Mouse (Mus musculus): ENCODE measurements around the gene Nadk2. TPM values are rescaled to one million over a fixed set of nuclear protein-coding genes. Genes with fewer than 3 reads are reported as not detected.

The Nadk2 gene
- 43.3 and 51.9 TPM in 2 replicates for polyA plus RNA-seq (2014; fragmentation: Nextera tagmentation; extraction: Ambion mirVana)

DNA sequence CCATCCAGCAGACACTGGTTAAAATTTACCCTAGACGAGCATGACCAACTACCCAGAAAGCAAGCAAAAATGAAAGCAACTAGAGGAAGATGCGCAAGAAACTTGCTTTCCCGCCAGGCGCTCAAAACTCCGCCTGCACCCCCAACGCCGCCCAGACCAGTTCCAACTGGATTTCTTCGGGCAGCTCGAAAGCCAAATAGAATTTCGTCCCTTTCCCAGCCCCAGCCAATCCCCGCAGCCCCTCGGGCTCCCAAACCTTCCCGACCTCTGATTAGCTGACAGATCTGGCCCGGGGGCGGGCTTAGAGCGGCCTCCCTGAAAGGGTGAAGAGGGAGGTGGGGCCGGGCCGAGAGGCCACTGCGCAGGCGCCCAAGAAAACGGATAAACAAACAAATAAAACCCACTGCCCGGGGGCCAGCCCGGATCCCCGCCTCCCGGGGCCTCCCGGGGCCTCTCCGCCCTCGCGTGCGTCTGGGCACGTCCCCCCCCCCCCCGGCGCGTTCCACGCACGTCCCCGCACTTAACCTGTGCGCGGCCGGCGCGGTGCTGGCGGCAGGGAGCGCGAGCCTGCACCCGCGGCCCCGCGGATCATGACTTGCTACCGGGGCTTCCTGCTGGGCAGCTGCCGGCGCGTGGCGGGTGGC, at the start of gene Nadk2:
Nadk2 (plus strand) TSS at position 349 of the 644 bp plus-strand sequence.
- DNase-seq (ENCODE audit: low spot score) (peak; percentile 99), ATAC-seq (replicated peaks; ENCODE audit: insufficient number of reproducible peaks, low FRiP score, low TSS enrichment, low read depth) (peak; percentile 99)
- peak within 1 kb of the TSS; percentile 70 for H3K27ac ChIP-seq (replicated peaks; ENCODE audit: low read depth, low read length)
- no peaks in the 10 kb centered on the region for H3K36me3 ChIP-seq (replicated peaks; ENCODE audit: control insufficient read depth, insufficient read depth, low read depth, low read length)
- peak within 1 kb of the TSS; percentile 89 for H3K4me3 ChIP-seq (ENCODE audit: low read depth, low read length)
- no peaks in the 10 kb centered on the region for H3K27me3 ChIP-seq (ENCODE audit: control insufficient read depth, insufficient read depth, low read length)
- H3K4me1 ChIP-seq (ENCODE audit: control insufficient read depth, insufficient read depth, low read length), result no peaks in the 10 kb centered on the region; the same call in 1 of the 2 replicates
- peak within 1 kb of the TSS; percentile 82 for H3K4me2 ChIP-seq (ENCODE audit: low read depth, low read length)
- no peaks in the 10 kb centered on the region for H3K9me3 ChIP-seq (replicated peaks; ENCODE audit: control insufficient read depth, low read length)
- H3K9ac ChIP-seq (replicated peaks; ENCODE audit: low read length), result peak within 1 kb of the TSS; percentile 90
- WGBS, result 0% methylated on average over 38 of the region's 54 CpGs

DNA sequence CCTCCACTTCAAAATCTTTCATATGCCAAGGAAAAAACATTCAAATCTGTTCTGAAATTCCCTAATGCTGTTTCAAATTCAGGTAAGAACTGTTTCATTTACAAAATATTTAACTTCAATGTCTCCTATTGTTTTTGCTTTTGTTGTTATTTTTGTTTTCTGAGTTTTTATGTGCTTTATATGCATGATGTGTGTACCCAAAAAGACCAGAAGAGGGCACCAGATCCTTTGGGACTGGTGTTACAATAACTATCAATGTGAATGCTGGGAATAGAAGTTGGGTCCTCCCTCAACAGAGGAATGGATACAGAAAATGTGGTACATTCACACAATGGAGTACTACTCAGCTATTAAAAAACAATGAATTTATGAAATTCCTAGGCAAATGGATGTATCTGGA, 15.4 kb upstream of the Nadk2 start:
- Histone ChIP-seq H3K4me3 (ENCODE audit: low read depth, low read length) (no peak overlapping the region), H3K36me3 (replicated peaks; ENCODE audit: control insufficient read depth, insufficient read depth, low read depth, low read length) (no peaks in the 10 kb centered on the region), H3K4me1 (ENCODE audit: control insufficient read depth, insufficient read depth, low read length) (no peaks in the 10 kb centered on the region), H3K9ac (replicated peaks; ENCODE audit: low read length) (no peak overlapping the region), H3K27me3 (ENCODE audit: control insufficient read depth, insufficient read depth, low read length) (no peaks in the 10 kb centered on the region), H3K4me2 (ENCODE audit: low read depth, low read length) (no peak overlapping the region), H3K9me3 (replicated peaks; ENCODE audit: control insufficient read depth, low read length) (no peaks in the 10 kb centered on the region), H3K27ac (replicated peaks; ENCODE audit: low read depth, low read length) (no peak overlapping the region)
- no peak for ATAC-seq (replicated peaks; ENCODE audit: insufficient number of reproducible peaks, low FRiP score, low TSS enrichment, low read depth)
- no peak for DNase-seq (ENCODE audit: low spot score)

- WGBS, result 74% methylated on average over 2 of the region's 2 CpGs
- H3K4me1 ChIP-seq (ENCODE audit: control insufficient read depth, insufficient read depth, low read length), result no peaks in the 10 kb centered on the region
- H3K9me3 ChIP-seq (replicated peaks; ENCODE audit: control insufficient read depth, low read length), result no peaks in the 10 kb centered on the region
- no peaks in the 10 kb centered on the region for H3K36me3 ChIP-seq (replicated peaks; ENCODE audit: control insufficient read depth, insufficient read depth, low read depth, low read length)
- H3K4me3 ChIP-seq (ENCODE audit: low read depth, low read length), result no peak overlapping the region
- H3K9ac ChIP-seq (replicated peaks; ENCODE audit: low read length), result no peak overlapping the region
- no peak overlapping the region for H3K27ac ChIP-seq (replicated peaks; ENCODE audit: low read depth, low read length)
- no peak for ATAC-seq (replicated peaks; ENCODE audit: insufficient number of reproducible peaks, low FRiP score, low TSS enrichment, low read depth)
- H3K4me2 ChIP-seq (ENCODE audit: low read depth, low read length), result no peak overlapping the region
- H3K27me3 ChIP-seq (ENCODE audit: control insufficient read depth, insufficient read depth, low read length), result no peaks in the 10 kb centered on the region
- DNase-seq (ENCODE audit: low spot score), result no peak
Measured at GRCm38 (mm10) chr15:9059856-9060255, 11.2 kb upstream of the Nadk2 start.

DNA sequence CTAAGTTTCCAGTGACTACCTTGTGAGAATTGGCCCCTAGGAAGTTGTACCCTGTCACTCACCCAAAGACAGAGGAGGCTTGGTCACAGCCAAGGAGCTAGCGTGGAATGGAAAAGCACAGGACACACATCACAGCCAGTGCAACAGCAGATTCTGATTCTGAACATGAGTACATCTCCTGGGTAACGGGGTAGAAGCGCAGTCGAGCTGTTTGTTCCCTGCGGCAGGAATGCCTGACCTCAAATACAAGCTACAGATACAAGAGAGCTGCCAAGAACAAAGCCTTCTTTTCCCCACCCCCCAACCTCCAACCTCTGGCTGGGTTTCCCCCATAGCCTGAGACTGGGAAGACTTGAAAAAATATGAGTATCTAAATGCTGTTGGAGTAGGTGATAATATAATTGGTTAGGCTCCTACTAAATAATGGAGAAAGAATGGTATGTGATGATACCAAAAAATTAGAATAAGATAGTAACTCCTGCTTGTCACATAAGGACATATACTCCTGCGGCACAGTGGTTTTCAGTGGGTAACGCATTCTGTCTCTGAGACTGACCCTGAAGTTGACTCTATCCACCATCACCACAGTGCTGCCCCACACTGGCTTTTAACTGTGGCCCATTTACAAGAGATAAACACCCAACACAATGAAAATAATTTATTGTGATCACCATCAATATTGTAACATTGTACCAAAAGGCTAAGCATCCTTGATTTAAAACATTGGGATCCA, 9.7 kb upstream of the Nadk2 start:
- no peaks in the 10 kb centered on the region for H3K9me3 ChIP-seq (replicated peaks; ENCODE audit: control insufficient read depth, low read length)
- no peak overlapping the region for H3K9ac ChIP-seq (replicated peaks; ENCODE audit: low read length)
- H3K4me3 ChIP-seq (ENCODE audit: low read depth, low read length), result no peak overlapping the region
- no peak for DNase-seq (ENCODE audit: low spot score)
- H3K27me3 ChIP-seq (ENCODE audit: control insufficient read depth, insufficient read depth, low read length), result no peaks in the 10 kb centered on the region
- no peaks in the 10 kb centered on the region for H3K36me3 ChIP-seq (replicated peaks; ENCODE audit: control insufficient read depth, insufficient read depth, low read depth, low read length)
- ATAC-seq (replicated peaks; ENCODE audit: insufficient number of reproducible peaks, low FRiP score, low TSS enrichment, low read depth), result no peak
- H3K4me2 ChIP-seq (ENCODE audit: low read depth, low read length), result no peak overlapping the region
- 55% methylated on average over 7 of the region's 7 CpGs for WGBS
- H3K27ac ChIP-seq (replicated peaks; ENCODE audit: low read depth, low read length), result no peak overlapping the region
- H3K4me1 ChIP-seq (ENCODE audit: control insufficient read depth, insufficient read depth, low read length), result no peaks in the 10 kb centered on the region

DNA sequence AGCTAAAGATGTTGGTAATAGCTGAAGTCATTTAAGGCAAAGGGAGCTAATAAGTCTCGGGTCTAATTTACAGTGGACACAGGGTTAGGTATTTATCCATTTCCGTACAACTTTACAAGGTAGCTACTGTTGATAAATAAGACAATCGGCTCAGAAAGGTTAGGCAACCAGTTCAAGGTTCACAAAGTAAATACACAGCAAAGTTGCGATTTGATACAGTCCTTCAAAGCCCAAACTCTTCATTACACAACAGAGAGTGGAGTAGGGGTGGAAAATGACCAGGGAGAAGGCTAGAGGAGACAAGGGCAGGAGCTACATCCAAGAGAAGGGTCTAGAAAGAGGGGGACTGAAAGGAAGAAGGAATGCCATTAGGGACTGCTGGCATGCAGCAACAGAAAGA, 2.2 kb upstream of the Nadk2 start:
- Histone ChIP-seq H3K4me3 (ENCODE audit: low read depth, low read length) (no peak overlapping the region), H3K4me1 (ENCODE audit: control insufficient read depth, insufficient read depth, low read length) (no peaks in the 10 kb centered on the region), H3K4me2 (ENCODE audit: low read depth, low read length) (no peak overlapping the region), H3K27ac (replicated peaks; ENCODE audit: low read depth, low read length) (no peak overlapping the region), H3K9ac (replicated peaks; ENCODE audit: low read length) (no peak overlapping the region), H3K27me3 (ENCODE audit: control insufficient read depth, insufficient read depth, low read length) (no peaks in the 10 kb centered on the region), H3K9me3 (replicated peaks; ENCODE audit: control insufficient read depth, low read length) (no peaks in the 10 kb centered on the region), H3K36me3 (replicated peaks; ENCODE audit: control insufficient read depth, insufficient read depth, low read depth, low read length) (no peaks in the 10 kb centered on the region)
- DNase-seq (ENCODE audit: low spot score) (no peak), ATAC-seq (replicated peaks; ENCODE audit: insufficient number of reproducible peaks, low FRiP score, low TSS enrichment, low read depth) (no peak)
- 91% methylated on average over 4 of the region's 4 CpGs for WGBS

DNA sequence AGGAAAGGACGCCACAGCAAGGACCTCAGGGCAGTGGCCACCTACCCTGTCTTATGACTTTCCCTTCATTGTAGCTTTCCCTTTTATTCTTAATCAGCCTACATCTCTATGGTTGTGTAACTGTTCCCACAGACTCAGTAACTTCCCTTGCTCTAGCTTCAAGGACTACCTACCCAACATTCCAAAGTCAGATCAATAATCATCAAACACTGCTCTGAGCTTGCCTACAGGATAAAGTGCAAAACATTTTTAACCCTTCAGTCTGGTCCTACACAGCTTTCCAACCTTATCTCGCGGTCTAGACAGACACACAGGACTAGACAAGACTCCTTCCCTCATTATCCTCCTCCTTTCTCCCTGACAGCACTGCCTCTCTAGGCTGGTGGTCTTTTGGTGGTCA, 707 bp upstream of the Nadk2 start:
- H3K4me3 ChIP-seq (ENCODE audit: low read depth, low read length), result peak overlapping the region; percentile 89
- H3K27me3 ChIP-seq (ENCODE audit: control insufficient read depth, insufficient read depth, low read length), result no peaks in the 10 kb centered on the region
- H3K36me3 ChIP-seq (replicated peaks; ENCODE audit: control insufficient read depth, insufficient read depth, low read depth, low read length), result no peaks in the 10 kb centered on the region
- H3K9me3 ChIP-seq (replicated peaks; ENCODE audit: control insufficient read depth, low read length), result no peaks in the 10 kb centered on the region
- 1% methylated on average over 3 of the region's 3 CpGs for WGBS
- peak overlapping the region; percentile 42 for H3K27ac ChIP-seq (replicated peaks; ENCODE audit: low read depth, low read length)
- DNase-seq (ENCODE audit: low spot score), result no peak
- H3K9ac ChIP-seq (replicated peaks; ENCODE audit: low read length), result peak overlapping the region; percentile 61
- ATAC-seq (replicated peaks; ENCODE audit: insufficient number of reproducible peaks, low FRiP score, low TSS enrichment, low read depth), result no peak
- peak overlapping the region; percentile 76 for H3K4me2 ChIP-seq (ENCODE audit: low read depth, low read length)
- H3K4me1 ChIP-seq (ENCODE audit: control insufficient read depth, insufficient read depth, low read length), result no peaks in the 10 kb centered on the region; the same call in 1 of the 2 replicates

- Histone ChIP-seq H3K9ac (replicated peaks; ENCODE audit: low read length) (peak overlapping the region; percentile 90), H3K4me3 (ENCODE audit: low read depth, low read length) (peak overlapping the region; percentile 89), H3K4me1 (ENCODE audit: control insufficient read depth, insufficient read depth, low read length) (no peaks in the 10 kb centered on the region; the same call in 1 of the 2 replicates), H3K27me3 (ENCODE audit: control insufficient read depth, insufficient read depth, low read length) (no peaks in the 10 kb centered on the region), H3K4me2 (ENCODE audit: low read depth, low read length) (peak overlapping the region; percentile 82), H3K9me3 (replicated peaks; ENCODE audit: control insufficient read depth, low read length) (no peaks in the 10 kb centered on the region), H3K36me3 (replicated peaks; ENCODE audit: control insufficient read depth, insufficient read depth, low read depth, low read length) (no peaks in the 10 kb centered on the region), H3K27ac (replicated peaks; ENCODE audit: low read depth, low read length) (peak overlapping the region; percentile 70)
- DNase-seq (ENCODE audit: low spot score) (peak; percentile 56), ATAC-seq (replicated peaks; ENCODE audit: insufficient number of reproducible peaks, low FRiP score, low TSS enrichment, low read depth) (peak; percentile 57)
- under 1% methylated on average over 62 of the region's 66 CpGs for WGBS
Measured at GRCm38 (mm10) chr15:9071556-9072544, 790 bp downstream of the Nadk2 start.

Measured in embryonic facial prominence, embryonic 11.5 days (tissue).